Mouse (Mus musculus): ENCODE results near the gene Sstr3. TPM values are rescaled to one million over a fixed set of nuclear protein-coding genes. Genes with fewer than 3 reads are reported as not detected.
A peak's percentile ranks its signal among the peaks of the same experiment; 100 is the strongest.

The Sstr3 gene
- polyA plus RNA-seq, 3 experiments from 2014 or later: 0.17 TPM; not detected in 2

- peak; percentile 26 for ATAC-seq
Measured at GRCm38 (mm10) chr15:78559141-78559979, 14.9 kb upstream of the Sstr3 start.

GRCm38 (mm10) chr15:78557693-78558535 is 13.4 kb upstream of the Sstr3 start:
- peak; percentile 42 for ATAC-seq

- ATAC-seq: no peak
Measured at GRCm38 (mm10) chr15:78554545-78555313, 10.2 kb upstream of the Sstr3 start.

GRCm38 (mm10) chr15:78549189-78549734 is 4.8 kb upstream of the Sstr3 start:
- no peak for ATAC-seq

GRCm38 (mm10) chr15:78548711-78549110 is 4.2 kb upstream of the Sstr3 start:
- ATAC-seq: no peak

GRCm38 (mm10) chr15:78548336-78548665 is 3.8 kb upstream of the Sstr3 start:
- no peak for ATAC-seq

GRCm38 (mm10) chr15:78547415-78548335 is 3.2 kb upstream of the Sstr3 start:
- peak; percentile 67 for ATAC-seq

- ATAC-seq: no peak
Measured at GRCm38 (mm10) chr15:78546060-78546459, 1.6 kb upstream of the Sstr3 start.

- ATAC-seq: no peak
Measured at GRCm38 (mm10) chr15:78544041-78544440, 444 bp downstream of the Sstr3 start.

GRCm38 (mm10) chr15:78542767-78543303 is 1.6 kb downstream of the Sstr3 start:
- no peak for ATAC-seq

- ATAC-seq: no peak
Measured at GRCm38 (mm10) chr15:78542098-78542766, 2.3 kb downstream of the Sstr3 start.

GRCm38 (mm10) chr15:78541606-78542005 is 2.9 kb downstream of the Sstr3 start:
- ATAC-seq: no peak

- no peak for ATAC-seq
Measured at GRCm38 (mm10) chr15:78541036-78541435, 3.4 kb downstream of the Sstr3 start.

- no peak for ATAC-seq
Measured at GRCm38 (mm10) chr15:78535723-78536421, 8.6 kb downstream of the Sstr3 start.

- no peak for ATAC-seq
Measured at GRCm38 (mm10) chr15:78533346-78533835, 11.1 kb downstream of the Sstr3 start.

- no peak for ATAC-seq
Measured at GRCm38 (mm10) chr15:78532566-78533345, 11.7 kb downstream of the Sstr3 start.

GRCm38 (mm10) chr15:78531901-78532469 is 12.5 kb downstream of the Sstr3 start:
- ATAC-seq: peak; percentile 77

GRCm38 (mm10) chr15:78531451-78531720 is 13.1 kb downstream of the Sstr3 start:
- no peak for ATAC-seq

Data from inflammation-experienced regulatory T-cells, adult 6 months (primary cell).